Mouse (Mus musculus) mesoderm, embryonic 11.5 days (tissue): ENCODE results near the gene Esr1.
"Not testable (repeated sequence)": the region's sequence is repeated elsewhere in the genome, so short reads cannot be mapped to it uniquely, and the experiment has no call there.

Source experiments
- DNase-seq: peaks from one replicate; pipeline ENCODE4 v3.0.0-alpha.2; 2012; ENCODE audit warnings: low read depth, low spot score

The Esr1 gene

DNA sequence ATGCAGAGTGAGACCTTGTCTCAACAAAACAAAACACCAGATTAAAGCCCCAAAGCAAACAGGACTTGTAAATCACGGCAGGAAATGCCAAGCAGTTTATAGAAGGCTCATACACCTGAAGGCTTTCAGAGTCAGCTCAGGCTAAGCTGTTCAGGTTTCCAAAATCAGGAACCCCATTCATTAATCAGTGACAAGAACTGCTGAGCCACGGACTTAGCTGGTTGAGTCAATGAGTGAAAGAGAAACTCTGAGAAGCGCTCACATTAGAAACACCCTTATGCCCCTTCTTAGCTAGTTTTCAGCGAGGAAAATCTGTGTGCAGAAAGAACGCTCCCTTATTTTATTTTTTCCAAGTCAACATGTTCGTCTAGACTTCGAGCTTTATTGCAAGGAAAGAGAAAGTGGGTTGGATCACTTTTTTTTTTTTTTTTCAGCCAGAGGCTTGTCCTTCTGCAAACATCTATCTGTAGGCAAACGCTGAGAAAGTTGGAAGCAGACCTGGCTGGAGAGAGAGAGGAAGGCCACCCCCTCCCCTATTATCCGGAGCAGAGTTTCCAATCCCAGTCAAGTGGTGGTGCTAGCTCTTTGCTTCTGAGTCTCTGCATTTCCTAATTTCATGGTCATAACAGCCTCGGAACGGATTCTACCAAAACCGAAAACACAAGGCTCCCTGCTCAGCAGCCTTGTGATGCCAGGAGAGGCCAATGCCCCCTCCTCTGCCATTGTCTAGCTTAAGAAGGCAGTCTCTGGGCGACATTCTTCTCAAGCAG, at the start of gene Esr1:
TSS of gene Esr1 (plus strand) at position 208 of the 770 bp plus-strand sequence.
- DNase-seq, result no peak

DNA sequence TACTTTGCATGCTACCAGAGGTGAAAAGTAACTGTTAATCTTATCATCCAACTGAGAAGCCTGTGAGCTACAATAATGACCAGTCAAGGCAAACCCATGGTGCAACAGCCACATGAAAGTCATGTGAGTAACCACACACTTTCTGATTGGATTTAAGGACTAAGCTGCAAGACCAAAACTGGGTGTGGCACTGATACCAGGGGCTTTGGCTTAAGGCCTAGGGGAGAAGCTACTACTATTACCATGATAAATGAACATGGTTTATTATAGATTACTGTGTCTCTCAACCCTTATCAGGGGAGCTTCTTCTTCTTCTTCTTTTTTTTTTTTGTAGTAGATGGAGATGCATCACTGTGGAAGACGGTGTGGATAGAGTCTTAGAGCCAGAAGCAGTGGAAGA, 46.2 kb upstream of the Esr1 start:
- no peak for DNase-seq

DNA sequence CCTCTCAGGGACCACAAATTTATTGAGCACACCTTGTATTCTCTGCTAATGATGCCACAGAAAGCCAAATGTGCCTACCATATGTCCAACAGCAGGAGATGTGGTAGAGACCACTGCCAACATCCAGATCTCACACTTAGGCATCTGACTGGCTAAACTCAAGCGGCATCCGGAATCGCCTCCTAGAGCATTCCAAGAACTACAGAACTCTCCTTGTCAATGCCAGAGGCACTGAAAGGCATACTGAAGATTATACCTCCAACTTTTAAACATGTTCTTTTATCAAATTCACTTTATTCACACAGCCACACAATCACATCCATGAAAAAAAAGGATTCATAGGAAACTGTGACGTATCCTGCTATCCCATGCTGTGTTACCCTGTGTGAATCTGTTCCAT, 40.6 kb upstream of the Esr1 start:
- DNase-seq, result no peak

DNA sequence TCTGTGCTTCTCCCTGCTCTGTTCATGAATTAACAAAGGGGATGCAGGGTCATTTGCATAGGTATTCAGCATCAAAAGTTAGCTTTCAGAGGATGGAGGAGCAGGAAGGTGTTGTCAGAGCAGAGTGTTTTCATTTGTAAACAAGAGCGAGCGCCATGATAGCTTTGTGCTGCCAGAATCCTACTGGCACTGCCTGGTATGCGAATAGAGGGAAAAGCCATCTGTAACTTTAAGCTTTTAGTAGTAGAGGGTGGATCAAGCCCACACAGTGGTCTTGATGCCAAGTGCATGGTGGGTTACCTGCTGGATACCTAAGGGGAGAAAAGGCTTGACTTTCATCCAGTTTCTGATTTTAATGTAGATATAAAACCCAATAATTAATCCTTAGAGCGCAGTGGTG, 40.1 kb upstream of the Esr1 start:
- no peak for DNase-seq

DNA sequence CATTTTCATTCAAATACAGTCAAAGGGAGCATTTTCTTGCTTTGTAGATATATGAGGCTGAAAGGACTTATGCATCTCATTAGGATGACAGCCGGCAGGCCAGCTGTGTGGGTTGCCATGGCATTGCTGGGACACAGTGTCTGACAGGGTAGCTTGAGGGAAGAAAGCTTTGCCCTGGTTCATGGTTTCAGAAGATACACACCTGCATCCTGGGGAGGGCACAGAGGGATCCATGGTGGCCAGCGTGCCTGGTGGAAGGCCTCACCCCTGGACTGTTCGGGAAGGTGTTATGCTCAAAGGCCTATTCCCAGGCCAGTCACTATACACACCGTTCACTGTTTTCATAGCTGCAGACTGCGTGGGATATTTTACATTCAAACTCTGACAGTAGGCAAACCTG, 29.5 kb upstream of the Esr1 start:
- DNase-seq, result peak; percentile 37

DNA sequence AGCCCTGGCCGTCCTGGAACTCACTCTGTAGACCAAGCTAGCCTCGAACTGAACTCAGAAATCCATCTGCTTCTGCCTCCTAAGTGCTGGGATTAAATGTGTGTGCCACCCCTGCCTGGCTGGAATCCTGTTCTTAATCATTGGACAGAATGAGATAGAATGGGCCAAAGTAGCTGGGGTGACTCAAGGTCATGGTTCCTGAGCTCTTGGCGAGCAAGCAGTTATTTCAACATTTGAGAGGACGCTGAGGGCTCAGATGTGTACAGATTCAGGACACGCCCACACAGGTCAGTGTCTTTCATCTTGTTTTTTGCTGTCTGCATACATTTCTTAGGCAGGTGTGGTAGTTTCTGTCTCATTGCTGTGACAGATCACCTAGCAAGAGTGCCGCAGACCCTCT, 24.7 kb upstream of the Esr1 start:
- no peak for DNase-seq

DNA sequence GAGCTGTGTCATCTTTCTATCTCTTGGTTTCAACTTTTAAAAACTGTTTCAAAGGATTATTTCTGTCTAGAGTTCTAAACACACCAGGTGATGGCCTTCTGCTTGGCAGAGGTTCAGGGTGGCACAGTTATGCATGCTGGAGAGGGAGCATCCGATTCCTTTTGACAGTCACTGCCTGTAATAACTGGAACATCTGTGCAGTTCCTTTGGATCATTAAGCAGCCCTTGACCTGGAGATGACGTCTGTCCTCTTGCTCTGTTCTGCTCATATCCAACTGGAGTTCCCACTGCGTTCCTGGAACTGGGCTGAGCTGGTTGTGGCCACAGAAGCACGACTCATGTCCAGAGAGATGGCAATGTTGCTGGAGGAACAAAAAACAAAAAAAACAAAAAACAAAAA, 21.8 kb upstream of the Esr1 start:
- DNase-seq, result no peak

DNA sequence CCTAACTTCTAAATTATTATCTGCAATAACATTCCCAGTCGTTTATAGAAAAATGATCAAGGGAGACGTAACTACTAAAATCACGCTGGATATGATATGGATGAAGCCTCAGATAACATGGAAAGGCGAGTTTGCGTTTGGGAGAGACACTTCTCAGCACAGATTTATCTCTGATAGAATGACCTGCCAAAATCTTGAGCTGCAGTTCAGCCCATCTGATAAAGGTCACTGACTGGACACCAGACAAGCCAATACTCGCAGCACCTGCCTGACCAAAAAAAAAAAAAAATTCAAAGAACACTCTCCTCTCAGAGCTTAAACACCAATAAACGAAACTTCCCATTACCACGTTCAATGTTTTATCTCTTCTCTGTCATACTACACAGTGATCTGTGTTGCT, 20.4 kb upstream of the Esr1 start:
- DNase-seq, result no peak

DNA sequence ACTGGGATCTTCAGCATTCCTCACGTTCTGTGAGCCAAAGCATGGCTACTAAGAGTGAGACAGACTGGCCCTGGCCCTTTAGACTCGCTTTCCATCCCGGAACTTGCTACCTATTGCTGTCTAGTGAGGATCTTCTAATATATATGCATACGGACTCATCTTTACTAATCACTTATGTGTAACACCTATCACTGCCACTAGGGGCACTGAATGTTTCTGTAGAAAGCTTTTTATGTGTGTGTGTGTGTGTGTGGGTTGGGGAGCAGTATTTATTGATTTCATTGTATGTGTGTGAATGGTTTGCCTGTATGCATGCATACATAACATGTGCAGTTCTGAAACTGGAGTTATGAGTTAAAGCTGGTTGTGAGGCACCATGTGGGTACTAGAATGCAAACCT, 17.6 kb upstream of the Esr1 start:
- no peak for DNase-seq

DNA sequence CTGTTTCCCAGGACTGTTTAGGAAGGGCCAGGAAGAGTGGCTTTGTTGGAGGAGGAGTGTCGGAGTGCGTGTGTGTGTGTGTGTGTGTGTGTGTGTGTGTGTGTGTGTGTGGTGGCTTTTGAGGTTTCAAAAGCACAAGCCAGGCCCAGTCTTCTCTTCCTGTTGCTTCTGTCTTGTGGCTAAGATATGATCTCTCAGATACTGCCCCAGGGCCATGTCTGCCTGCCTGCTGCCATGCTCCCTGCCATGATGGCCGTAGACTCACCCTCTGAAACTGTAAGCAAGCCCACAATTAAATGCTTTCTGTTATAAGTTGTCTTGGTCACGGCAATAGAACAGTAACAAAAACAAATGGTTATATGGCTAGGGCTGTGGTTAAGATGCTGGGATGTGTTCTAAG, 14.2 kb upstream of the Esr1 start:
- no peak for DNase-seq

DNA sequence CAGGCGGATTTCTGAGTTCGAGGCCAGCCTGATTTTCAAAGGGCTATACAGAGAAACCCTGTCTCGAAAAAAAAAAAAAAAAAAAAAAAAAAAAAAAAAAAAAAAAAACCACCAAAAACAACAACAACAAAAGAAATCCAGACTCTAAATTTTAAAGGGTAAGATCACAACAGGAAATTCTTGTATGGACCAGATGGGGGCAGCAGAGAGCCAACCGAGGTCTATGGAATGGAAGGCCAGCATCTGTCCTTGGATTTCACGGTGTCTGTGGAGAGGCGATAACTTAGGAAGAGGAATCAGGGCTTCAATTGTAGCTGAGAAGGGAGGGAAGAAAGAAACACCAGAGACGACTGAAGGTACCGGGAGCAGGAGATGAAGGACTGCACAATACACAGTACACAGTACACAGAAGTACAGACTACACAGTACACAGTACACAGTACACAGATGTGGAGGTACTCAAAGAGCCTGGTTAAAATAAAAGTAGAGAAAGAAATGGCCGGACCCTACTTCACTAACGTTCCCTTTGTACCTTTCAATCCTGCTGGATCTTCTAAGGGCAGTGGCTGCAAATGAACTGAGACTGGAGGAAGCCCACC, 13.1 kb upstream of the Esr1 start:
- DNase-seq, result peak; percentile 66

DNA sequence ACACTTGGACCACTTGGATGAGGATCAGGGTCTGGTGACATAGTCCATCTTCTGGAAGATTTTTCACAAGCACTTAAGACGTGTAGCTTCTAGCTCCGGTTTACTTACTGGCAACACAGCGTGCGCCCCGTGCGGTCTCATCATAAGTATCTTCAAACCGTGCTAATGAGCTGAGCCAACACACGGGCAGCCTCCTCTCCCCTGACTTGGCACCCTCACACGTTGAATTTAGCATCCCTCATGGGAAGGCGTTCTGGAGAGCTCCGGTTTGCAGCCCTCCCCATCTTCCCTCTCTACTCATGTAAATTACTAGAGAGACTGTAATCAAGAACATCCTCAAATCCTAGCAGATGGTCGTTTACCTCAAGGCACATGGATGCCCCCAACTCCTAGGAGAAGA, 12.5 kb upstream of the Esr1 start:
- no peak for DNase-seq

DNA sequence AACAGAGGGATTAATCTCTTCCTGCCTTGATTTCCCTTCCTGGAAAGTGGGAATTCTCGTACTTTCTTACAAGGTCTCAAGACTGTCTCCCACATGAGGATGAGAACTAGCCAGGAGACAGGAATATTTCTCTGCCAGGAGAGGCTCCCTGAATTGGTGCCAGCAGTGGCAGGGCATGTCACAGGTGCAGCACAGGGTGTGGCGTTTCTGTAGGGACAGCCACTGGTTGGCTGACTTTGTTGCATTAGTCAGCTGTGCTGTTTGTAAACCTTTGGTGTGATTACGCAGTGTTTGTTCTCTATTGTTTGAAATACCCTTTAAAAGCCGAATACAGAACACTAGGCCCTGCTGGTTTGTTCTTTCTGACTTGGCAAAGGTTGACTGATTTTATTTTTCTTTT, 11.8 kb upstream of the Esr1 start:
- no peak for DNase-seq

DNA sequence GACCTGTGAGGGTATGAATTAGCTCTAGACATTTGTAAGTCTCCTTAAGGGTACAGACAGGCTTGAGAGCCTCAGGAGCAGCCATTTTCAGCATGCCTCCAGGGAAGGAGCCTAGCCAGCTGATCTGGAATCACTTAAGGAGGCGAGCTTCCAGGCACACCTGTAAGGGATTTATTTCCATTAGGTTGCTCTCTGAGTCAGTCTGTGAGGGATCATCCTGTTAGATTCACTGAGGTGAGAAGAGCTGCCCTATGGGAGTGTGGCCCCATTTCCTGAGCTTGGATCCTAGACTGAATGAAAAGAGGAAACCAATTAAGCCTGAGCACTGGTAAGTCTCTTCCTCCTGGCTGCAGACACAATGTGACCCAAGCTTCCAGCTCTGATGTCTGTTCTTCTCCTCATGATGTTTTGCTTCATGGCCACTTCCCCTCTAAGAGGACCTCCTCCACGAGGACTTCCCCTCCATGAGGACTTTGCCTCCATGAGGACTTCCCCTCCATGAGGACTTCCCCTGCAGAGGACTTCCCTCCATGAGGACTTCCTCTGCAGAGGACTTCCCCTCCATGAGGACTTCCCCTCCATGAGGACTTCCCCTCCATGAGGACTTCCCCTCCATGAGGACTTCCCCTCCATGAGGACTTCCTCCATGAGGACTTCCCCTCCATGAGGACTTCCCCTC, 10.5 kb upstream of the Esr1 start:
- DNase-seq, result no peak

DNA sequence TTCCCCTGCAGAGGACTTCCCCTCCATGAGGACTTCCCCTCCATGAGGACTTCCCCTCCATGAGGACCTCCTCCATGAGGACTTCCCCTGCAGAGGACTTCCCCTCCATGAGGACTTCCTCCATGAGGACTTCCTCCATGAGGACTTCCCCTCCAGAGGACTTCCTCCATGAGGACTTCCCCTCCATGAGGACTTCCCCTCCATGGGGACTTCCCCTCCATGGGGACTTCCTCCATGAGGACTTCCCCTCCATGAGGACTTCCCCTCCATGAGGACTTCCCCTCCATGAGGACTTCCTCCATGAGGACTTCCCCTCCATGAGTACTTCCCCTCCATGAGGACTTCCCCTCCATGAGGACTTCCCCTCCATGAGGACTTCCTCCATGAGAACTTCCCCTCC, 9.8 kb upstream of the Esr1 start:
- DNase-seq, result not testable (repeated sequence)

DNA sequence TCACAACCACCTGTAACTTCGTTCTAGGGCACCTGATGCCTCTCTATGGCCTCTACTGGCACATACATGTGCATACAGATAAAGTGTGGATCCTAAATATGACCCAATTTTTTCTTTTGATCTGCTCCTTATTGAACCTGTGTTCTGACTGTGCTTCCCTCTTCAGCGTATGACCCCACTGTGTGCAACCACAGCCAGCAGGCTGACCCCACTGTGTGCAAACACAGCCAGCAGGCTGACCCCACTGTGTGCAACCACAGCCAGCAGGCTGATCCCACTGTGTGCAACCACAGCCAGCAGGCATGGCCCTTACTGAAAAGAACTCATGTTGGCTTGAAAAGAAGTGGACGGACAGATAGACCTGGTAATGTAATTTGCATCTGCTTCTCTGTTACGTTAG, 8.9 kb upstream of the Esr1 start:
- DNase-seq, result no peak

DNA sequence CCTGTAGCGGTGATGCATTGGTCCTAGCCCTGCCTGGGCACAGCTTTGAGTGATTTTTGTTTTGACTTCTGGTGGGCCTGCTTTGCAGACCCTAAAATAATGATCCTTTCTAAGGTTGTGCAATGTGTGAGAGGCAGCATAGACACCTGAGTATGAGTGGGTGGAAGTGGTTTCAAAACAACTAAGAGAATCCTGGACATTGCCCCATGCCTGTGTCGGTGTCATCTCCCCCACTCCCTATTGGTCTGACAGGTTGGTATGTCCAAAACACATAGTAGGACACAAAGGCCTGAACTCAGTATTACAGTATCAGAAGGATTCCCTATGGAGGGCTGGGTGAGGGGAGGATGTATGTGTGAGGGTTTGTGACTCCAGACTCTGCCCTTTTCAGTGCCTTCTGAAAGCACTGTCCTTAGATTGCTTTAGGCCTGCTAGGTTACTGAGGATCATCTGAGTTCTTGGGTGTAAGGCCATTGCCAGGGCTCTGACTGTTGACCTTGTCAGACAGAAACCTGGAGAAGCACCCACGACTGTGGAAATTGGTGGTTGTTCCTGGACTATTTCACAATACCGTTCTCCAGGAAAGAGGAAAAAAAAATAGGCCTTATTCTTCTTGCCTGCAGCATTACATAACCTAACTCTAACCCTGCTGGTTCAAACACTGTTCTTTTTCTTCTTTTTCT, 6.7 kb upstream of the Esr1 start:
- DNase-seq, result no peak

DNA sequence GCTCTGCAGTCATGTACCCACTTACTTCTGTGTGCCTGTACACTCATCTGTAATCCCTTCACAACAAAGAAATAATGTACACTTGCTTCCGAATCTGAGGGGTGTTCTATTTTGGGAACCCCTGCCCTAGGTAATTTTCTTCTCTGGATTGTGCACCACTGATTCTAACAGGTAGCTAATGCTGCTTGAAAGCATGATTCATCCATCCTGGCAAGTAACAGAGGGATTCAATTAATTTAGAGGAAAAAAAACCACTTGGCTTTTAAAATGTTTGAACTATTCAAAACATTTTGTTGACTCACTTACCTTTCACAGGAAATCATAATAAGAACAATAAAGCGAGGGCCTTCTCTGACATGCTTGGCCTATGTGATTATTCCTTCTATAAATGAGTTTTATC, 1.2 kb upstream of the Esr1 start:
- DNase-seq, result no peak

DNA sequence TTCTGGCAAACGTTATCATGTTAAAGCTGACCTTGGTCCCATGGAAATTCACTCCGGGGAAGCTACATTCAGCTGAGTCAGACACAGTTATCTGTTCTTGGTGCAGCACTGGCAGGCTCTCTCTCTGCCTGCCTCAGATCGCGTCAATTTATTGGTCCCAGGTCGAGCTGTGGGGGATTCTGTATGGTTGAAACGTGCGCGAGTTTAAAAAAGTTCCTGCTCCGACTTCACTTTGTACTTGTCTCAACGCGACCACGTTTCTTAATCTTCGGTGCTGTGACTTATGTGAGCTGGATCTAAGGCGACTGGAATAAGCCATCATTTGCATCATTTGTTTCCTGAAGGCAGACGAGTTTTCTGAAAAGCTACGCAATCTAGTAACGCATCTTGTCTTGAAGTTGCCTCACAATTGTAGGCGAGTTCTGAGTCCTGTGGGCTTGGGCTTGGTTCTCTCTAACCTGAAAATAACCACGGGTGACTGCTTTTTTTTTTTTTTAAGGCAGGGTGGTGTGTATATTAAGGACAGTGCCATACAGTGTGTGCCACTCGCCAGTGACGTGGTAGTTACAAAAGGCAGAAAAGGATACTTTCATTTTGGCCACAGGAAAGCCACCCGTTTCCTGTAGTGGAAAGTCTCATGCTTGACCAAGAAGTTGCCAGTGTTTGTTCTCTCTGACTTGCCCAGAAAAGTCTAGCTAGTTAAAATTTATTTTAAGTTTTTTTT, 1.1 kb downstream of the Esr1 start:
- DNase-seq, result no peak

DNA sequence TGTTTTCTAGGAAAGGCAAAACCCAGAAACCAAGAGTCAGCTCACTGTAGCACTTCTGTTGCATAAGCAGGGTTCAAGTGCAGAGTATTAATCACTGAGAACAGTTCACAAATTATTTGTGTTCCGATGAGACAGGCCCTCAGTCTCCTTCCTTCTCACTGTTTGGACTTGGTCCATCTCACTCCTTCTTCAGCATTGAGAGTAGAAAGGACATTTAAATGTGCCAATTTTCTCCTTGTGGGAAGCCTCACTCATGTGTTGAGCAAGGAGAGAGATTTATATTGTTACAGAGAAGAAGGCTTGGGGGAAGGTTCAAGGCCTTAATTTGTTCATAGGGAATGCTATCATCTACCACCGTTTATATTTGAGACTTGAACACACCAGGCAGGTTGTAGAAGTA, 6.6 kb downstream of the Esr1 start:
- no peak for DNase-seq

DNA sequence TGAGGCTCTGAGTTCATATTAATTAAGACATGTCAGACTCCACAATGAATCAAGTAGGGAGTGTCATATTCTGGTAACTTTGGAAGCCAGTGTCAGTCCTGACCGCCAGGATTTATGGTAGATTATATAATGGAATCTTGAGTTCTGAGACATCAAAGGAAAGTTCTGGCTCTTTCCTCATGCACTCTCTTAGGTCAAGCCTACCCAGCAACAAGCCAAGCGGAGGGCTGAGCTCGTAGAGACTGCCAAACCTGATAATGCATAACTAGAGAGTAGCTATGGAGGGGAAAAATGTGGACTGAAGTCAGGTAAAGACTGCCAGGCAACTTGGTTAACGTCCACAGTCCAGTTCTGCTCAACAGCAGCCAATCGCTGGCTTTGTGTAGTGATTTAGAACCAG, 7.3 kb downstream of the Esr1 start:
- no peak for DNase-seq

DNA sequence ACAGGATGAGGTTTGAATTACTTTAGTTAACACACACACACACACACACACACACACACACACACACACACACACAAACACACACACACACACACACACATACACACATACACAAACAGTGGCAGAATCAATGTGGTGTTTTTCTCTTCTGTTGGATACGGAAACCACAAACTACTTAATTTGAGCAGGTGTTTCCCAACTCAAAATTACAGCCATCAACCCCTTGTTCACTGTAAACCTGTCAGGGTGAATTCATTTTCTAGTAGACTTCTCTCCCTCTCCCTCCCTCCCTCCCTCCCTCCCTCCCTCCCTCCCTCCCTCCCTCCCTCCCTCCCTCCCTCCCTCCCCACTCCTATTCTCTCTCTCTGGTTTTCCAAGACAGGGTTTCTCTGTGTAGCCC, 8.0 kb downstream of the Esr1 start:
- DNase-seq, result not testable (repeated sequence)
